Mouse (Mus musculus) T-cell, adult 66 days (primary cell): ENCODE data around the gene Mrps36. TPM values are rescaled to one million over a fixed set of nuclear protein-coding genes. Genes with fewer than 3 reads are reported as not detected.

Source experiments
- total RNA-seq, 2 experiments: library from RNA; stranded (reverse); gene quantifications; 3 replicates in 1 of 2; 4 replicates in 1 of 2; pipeline ENCODE4 v1.2.4; 2023

The Mrps36 gene
- 10 to 100 TPM; 31.4 to 34.1 TPM for total RNA-seq

GRCm38 (mm10) chr13:100744036-100744744 is at the start of gene Mrps36:
Mrps36 (minus strand) TSS chr13:100744659.

GRCm38 (mm10) chr13:100786414-100786867 is 42.0 kb upstream of the Mrps36 start, which contains the start of gene Ccnb1:
Ccnb1 (minus strand) TSS chr13:100786570.

DNA sequence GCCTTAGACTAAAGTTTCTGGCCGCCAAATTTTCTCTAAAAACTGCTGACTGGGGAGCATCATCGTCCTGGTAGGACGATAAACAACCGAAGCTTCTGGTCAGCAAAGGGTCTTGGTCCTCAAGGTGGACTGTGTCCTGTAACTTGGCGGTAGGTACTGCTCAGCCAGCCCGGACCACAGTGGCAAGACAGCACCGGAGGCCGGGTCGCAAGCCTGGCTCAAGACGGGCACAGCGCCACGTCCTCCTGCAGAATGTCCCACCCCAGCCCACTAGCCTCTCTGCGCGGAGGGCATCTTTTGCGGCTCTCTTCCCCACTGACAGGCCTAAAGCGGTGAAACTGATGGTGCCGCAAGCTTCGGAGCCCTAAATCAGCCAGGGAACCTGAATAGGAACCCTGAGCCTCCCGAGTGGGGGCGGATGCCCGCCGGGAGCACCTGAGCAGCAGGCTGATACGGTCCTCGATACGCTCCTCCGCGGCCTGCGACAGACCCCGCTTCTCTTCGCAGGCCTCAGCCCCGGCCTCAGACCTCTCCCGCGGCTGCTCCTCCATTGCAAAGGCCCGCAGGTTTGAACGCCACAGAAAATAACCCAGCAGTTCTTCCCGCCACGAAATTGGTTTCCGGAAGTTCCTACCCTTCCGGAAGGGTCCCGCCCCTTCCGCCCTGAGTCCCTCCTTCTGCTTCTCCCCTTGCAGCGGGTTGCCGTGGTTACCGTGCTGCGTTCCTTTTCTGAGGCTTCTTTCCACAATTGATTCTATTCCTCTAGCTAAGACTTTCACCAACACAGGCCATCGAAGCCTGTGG is 31.0 kb upstream of the Mrps36 start, which contains the start of gene Cenph:
TSS of gene Cenph (minus strand) at position 648 of the 804 bp plus-strand sequence.

GRCm38 (mm10) chr13:100730861-100731176 is 13.6 kb downstream of the Mrps36 start, which contains the start of gene Cdk7:
Cdk7 (minus strand) TSS chr13:100730939.

Other genes starting within 250 kb of the Mrps36 start
- gene Ocln, start 191.9 kb downstream of the Mrps36 start, total RNA-seq, result not detected
- 1 to 10 TPM; 3.0 to 3.2 TPM for gene Marveld2, start 127.7 kb downstream of the Mrps36 start, total RNA-seq
- 10 to 100 TPM; 61.6 to 70.6 TPM for gene Ak6, start 93.7 kb downstream of the Mrps36 start, total RNA-seq
- gene Rad17, start 93.6 kb downstream of the Mrps36 start, total RNA-seq, result 10 to 100 TPM; 21.3 to 23.1 TPM
- gene Taf9, start 93.1 kb downstream of the Mrps36 start, total RNA-seq, result 10 to 100 TPM in 1 of 2 experiments, 1 to 10 TPM in 1; 8.3 to 16.2 TPM
- gene Ccdc125, start 74.9 kb downstream of the Mrps36 start, total RNA-seq, result 10 to 100 TPM in 1 of 2 experiments, 1 to 10 TPM in 1; 10.0 to 17.8 TPM
- gene Cdk7, start 13.7 kb downstream of the Mrps36 start, total RNA-seq, result 10 to 100 TPM; 33.9 to 39.8 TPM
- gene Cenph, start 31.2 kb upstream of the Mrps36 start, total RNA-seq, result 1 to 10 TPM; 1.5 to 1.6 TPM
- gene Ccnb1, start 41.9 kb upstream of the Mrps36 start, total RNA-seq, result 1 to 10 TPM; 3.6 to 5.4 TPM
- 10 to 100 TPM; 45.8 to 49.5 TPM for gene Slc30a5, start 88.8 kb upstream of the Mrps36 start, total RNA-seq